Mouse (Mus musculus): ENCODE results near the gene Ppargc1a. TPM values are rescaled to one million over a fixed set of nuclear protein-coding genes. Genes with fewer than 3 reads are reported as not detected.

Ppargc1a gene
- polyA plus RNA-seq, 1 experiment: 9.3 TPM

DNA sequence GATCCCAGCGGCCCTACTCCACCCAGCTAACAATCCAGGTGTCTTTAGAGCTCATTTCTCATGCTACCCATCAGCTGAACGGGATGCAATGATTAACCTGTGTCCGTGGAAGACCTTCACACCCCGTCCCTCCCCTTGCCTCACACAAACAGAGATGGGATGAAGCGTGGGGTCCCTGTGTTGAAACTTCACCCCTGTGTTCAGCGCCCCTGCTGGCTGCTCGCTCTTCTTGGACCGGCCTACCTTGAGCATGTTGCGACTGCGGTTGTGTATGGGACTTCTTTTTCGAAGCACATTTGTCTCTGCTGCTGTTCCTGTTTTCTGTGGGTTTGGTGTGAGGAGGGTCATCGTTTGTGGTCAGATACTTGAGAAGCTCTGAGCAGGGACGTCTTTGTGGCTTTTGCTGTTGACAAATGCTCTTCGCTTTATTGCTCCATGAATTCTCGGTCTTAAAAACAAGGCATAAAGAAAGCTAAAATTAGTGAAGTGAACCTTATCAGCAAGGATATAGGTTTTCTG, 73.1 kb downstream of the Ppargc1a start:
- TF ChIP-seq CTCF (IDR thresholded peaks at IDR 0.05; ENCODE audit: borderline replicate concordance, extremely low read depth, insufficient read depth, insufficient read length) (peak; percentile 2; the same call in 1 of the 2 replicates), POLR2A (IDR thresholded peaks at IDR 0.05; ENCODE audit: borderline replicate concordance, extremely low read depth, insufficient read depth, insufficient read length, poor library complexity, severe bottlenecking) (no peak)
- no peak for DNase-seq (ENCODE audit: low read depth)

DNA sequence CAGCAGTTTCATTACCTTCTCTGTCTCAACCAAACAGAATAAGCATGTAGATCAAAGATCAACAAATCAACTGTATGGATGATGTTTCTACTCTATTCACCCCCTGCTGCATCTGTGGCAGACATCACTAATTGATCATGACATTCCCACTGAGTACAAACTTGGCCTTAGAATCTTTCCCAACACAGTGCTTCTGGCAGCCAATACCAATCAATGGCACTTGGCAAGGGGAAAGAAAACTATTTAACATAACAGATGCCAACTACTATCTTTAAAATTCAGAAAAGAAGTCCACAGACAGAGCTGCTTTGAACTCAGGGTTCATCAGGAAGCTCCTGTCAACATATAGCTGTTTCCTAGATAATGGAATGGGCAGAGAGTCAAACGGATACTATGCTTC, 83.8 kb downstream of the Ppargc1a start:
- peak; percentile 15 for DNase-seq (ENCODE audit: low read depth)
- TF ChIP-seq POLR2A (IDR thresholded peaks at IDR 0.05; ENCODE audit: borderline replicate concordance, extremely low read depth, insufficient read depth, insufficient read length, poor library complexity, severe bottlenecking) (no peak), CTCF (IDR thresholded peaks at IDR 0.05; ENCODE audit: borderline replicate concordance, extremely low read depth, insufficient read depth, insufficient read length) (no peak)

DNA sequence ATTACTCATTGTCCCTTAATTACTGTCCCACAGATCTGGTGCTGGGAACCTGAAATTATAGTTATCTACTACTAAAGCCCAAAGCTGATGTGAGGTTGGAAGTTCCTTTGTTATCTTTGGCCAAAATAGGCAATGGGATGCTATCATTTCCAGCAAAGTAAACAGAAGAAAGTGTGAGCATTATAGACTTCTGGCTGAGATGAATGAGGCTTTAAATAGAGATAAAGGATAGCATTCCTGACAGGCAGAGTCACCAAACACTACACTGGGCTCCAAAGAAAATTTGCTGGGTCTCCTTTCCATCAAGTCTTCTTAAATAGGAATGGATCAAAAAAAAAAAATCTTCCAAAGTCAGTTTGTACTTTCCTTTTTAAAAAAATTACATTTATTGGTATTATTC, 87.7 kb downstream of the Ppargc1a start:
- no peak for TF ChIP-seq POLR2A (IDR thresholded peaks at IDR 0.05; ENCODE audit: borderline replicate concordance, extremely low read depth, insufficient read depth, insufficient read length, poor library complexity, severe bottlenecking)
- TF ChIP-seq CTCF (IDR thresholded peaks at IDR 0.05; ENCODE audit: borderline replicate concordance, extremely low read depth, insufficient read depth, insufficient read length): no peak
- no peak for DNase-seq (ENCODE audit: low read depth)

DNA sequence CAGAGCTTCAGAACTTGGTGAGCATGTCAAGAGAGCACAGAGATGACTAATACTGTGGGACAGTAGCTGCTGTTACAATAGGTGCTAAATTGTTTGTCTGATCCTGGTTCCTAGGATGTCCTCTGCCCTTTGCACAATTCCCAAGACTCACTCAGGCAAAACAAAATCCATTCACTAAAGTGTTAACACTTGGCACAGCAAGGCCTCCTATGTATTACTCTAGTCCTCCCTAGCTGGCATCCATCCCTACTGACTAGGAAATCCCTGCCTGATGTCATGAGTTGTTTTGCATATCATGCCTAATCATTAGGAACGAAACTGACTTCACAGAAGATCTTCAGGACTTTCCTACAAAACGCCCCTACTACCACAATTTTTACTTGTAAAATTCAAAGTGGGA, 88.1 kb downstream of the Ppargc1a start:
- no peak for TF ChIP-seq CTCF (IDR thresholded peaks at IDR 0.05; ENCODE audit: borderline replicate concordance, extremely low read depth, insufficient read depth, insufficient read length)
- TF ChIP-seq POLR2A (IDR thresholded peaks at IDR 0.05; ENCODE audit: borderline replicate concordance, extremely low read depth, insufficient read depth, insufficient read length, poor library complexity, severe bottlenecking): no peak
- DNase-seq (ENCODE audit: low read depth): peak; percentile 50

DNA sequence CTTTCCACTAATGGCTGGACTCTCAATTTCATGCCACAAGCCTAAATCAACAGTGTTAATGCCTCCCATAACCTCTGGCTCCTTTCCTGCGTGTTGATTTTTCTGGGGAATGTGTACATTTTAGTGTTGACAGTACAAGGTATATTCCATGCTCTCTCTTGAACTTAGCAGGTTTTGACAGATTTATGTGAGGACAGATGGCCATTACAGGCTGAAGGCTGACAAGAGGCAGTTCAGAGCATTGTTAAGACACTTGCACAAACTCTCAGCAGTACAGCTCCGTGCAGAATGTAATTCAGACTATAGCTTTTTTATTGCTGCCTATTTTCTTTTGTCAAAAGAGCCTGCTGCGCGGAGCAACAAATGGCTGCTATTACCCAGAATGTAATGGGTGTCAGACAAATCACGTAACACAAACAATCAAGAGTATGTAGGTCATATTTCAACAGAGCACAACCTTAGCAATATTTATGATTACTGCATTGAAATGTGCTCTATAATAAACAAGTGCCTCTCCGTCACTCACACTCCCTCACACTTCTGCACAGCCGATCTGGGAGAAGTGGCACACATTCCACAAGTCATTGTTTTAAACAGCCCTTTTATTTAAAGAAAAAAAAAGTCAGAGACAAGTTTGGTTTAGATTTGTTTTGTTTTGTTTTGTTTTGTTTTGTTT, 89.1 kb downstream of the Ppargc1a start:
- no peak for TF ChIP-seq POLR2A (IDR thresholded peaks at IDR 0.05; ENCODE audit: borderline replicate concordance, extremely low read depth, insufficient read depth, insufficient read length, poor library complexity, severe bottlenecking)
- no peak for TF ChIP-seq CTCF (IDR thresholded peaks at IDR 0.05; ENCODE audit: borderline replicate concordance, extremely low read depth, insufficient read depth, insufficient read length)
- peak; percentile 35 for DNase-seq (ENCODE audit: low read depth)

DNA sequence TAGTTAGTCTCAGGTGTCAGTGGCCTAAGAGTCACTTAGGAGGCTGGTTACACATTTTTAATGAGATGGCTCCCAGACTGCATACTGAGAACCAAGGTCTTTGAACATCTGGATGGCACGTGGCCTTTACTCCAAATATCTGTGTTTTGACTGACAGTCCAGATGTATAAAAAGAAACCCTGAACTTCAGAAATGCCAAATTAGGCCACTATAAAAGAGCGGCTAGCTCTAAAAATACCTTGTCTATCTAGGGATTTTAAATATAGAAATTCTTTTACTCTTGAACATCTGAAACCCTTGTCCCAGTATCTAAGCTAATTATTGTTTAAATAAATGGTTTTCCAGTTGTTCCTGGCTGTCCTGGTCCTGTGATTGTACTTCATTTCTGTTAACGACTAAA, 90.4 kb downstream of the Ppargc1a start:
- TF ChIP-seq CTCF (IDR thresholded peaks at IDR 0.05; ENCODE audit: borderline replicate concordance, extremely low read depth, insufficient read depth, insufficient read length) (no peak), POLR2A (IDR thresholded peaks at IDR 0.05; ENCODE audit: borderline replicate concordance, extremely low read depth, insufficient read depth, insufficient read length, poor library complexity, severe bottlenecking) (no peak)
- no peak for DNase-seq (ENCODE audit: low read depth)

DNA sequence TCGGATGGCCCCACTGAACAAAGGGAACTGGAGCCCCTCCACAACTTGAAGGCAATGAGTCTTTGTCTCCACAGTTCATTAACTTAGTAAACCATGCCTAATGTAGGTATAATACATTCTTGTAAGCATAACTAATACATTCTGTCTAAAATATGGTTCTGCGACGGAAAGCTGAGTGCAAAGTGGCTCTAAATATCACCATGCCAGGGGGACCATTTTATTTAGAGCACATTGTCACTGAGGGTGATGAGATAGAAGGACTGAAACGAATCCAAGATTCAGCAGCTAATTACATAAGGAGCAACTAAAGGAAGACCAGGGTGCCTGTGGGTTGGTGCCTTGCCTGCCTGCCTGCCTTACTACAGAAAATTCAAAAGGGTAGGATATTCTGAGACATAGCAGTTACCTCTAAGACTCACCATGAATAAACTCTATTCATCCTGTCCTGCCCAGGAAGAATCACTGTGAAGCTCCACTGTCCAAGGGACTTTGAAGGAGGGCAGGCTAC, 92.4 kb downstream of the Ppargc1a start:
- peak; percentile 9 for DNase-seq (ENCODE audit: low read depth)
- TF ChIP-seq POLR2A (IDR thresholded peaks at IDR 0.05; ENCODE audit: borderline replicate concordance, extremely low read depth, insufficient read depth, insufficient read length, poor library complexity, severe bottlenecking): no peak
- TF ChIP-seq CTCF (IDR thresholded peaks at IDR 0.05; ENCODE audit: borderline replicate concordance, extremely low read depth, insufficient read depth, insufficient read length): no peak

DNA sequence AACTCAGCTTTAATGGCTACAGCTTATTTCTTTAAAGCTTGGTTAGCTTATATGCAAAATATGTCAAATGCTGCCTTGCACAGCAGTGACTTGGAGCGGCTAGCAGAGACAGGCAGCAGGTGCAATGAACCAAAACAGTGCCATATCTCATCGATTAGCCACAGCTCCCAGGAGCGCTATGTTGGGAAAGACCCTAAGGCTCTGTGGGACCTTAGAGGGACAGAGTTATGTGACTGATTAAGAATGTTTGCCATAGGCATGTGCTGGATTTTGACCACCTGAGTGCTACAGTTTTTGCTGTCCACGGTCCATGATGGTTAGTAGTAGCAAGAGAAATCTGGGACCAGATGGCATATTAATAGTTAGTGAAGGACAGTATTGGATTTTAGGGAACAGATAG, 95.9 kb downstream of the Ppargc1a start:
- peak; percentile 13 for DNase-seq (ENCODE audit: low read depth)
- TF ChIP-seq POLR2A (IDR thresholded peaks at IDR 0.05; ENCODE audit: borderline replicate concordance, extremely low read depth, insufficient read depth, insufficient read length, poor library complexity, severe bottlenecking) (no peak), CTCF (IDR thresholded peaks at IDR 0.05; ENCODE audit: borderline replicate concordance, extremely low read depth, insufficient read depth, insufficient read length) (no peak)

DNA sequence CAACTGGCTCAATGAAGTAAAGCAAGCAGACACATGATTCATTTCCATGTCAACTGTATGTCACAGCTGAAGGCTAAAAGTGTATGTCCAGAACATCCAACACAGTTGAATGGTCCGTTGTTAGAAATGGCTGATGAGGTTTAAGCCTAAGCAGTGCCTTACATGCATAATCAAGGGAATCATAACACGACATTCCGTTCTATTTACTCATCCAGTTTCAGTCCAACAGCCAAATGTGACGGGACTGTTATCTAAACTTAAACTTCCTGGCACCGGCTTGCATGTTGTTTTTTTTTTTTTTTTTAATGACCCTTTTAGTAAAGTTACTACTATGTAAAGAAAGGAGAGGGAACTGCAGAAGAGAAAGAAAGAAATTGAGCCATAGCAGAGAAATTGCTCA, 101.5 kb downstream of the Ppargc1a start:
- TF ChIP-seq POLR2A (IDR thresholded peaks at IDR 0.05; ENCODE audit: borderline replicate concordance, extremely low read depth, insufficient read depth, insufficient read length, poor library complexity, severe bottlenecking): no peak
- TF ChIP-seq CTCF (IDR thresholded peaks at IDR 0.05; ENCODE audit: borderline replicate concordance, extremely low read depth, insufficient read depth, insufficient read length): no peak
- no peak for DNase-seq (ENCODE audit: low read depth)

DNA sequence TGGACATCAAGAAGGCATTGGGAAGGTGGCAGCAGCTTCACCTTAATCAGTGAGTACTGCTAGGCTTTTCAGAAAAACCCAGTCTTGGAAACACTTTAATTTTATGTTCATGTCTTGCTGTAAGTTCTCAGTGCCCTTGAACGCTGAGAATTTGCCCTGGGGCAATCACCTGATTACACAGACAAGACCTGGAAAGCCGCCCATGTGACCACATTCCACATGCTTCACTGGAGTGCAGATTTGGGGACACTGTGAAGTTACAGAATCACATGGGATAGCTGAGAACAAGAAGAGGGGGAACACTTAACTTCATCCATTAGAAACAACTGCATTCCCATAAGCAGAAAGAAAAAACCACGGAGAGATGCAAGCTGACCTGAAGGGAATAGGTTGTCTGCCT, 115.5 kb downstream of the Ppargc1a start:
- TF ChIP-seq CTCF (IDR thresholded peaks at IDR 0.05; ENCODE audit: borderline replicate concordance, extremely low read depth, insufficient read depth, insufficient read length) (no peak), POLR2A (IDR thresholded peaks at IDR 0.05; ENCODE audit: borderline replicate concordance, extremely low read depth, insufficient read depth, insufficient read length, poor library complexity, severe bottlenecking) (no peak)
- DNase-seq (ENCODE audit: low read depth): peak; percentile 13

DNA sequence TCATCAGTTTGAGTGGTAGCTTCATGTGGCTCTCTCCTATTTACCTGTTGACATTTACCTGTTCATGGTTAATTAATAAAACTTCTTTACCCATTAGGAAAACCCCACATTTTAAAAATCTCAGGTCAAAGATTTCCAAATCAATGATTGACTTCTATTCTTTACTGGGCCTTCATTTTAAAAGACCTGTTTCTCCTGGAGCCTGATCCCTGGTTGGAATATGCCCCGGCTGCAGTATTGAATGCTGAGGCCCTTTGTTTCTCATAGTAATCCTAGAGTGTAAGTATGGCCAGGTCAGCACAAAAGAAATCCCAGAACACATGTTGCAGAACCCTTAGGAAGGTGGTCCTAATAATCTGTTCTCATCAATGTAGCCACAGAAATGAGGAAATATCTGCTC, 119.9 kb downstream of the Ppargc1a start:
- DNase-seq (ENCODE audit: low read depth): no peak
- TF ChIP-seq POLR2A (IDR thresholded peaks at IDR 0.05; ENCODE audit: borderline replicate concordance, extremely low read depth, insufficient read depth, insufficient read length, poor library complexity, severe bottlenecking) (no peak), CTCF (IDR thresholded peaks at IDR 0.05; ENCODE audit: borderline replicate concordance, extremely low read depth, insufficient read depth, insufficient read length) (no peak)

Data from brain, embryonic 14.5 days (tissue).